Mouse (Mus musculus) MEL-GATA-1-ER (cell line): Measurements from ENCODE around the gene Neurod1.

Experiments
- DNase-seq: peaks from one replicate; pipeline ENCODE4 v3.0.0-alpha.2; 2012; ENCODE audit warnings: low read depth; ENCODE audit errors: extremely low read depth

Neurod1 gene

GRCm38 (mm10) chr2:79456575-79457349, at the start of gene Neurod1, which contains the start of gene Cerkl:
TSS of gene Neurod1 (minus strand) at chr2:79456751.
TSS of gene Cerkl (minus strand) at chr2:79456785.
- no peak for DNase-seq

GRCm38 (mm10) chr2:79498990-79499755, 42.6 kb upstream of the Neurod1 start:
- peak; percentile 42 for DNase-seq

GRCm38 (mm10) chr2:79485127-79485526, 28.6 kb upstream of the Neurod1 start:
- no peak for DNase-seq

- DNase-seq: no peak
Measured at GRCm38 (mm10) chr2:79482511-79482910, 26.0 kb upstream of the Neurod1 start.

- DNase-seq: no peak
Measured at GRCm38 (mm10) chr2:79462411-79462810, 5.9 kb upstream of the Neurod1 start.

GRCm38 (mm10) chr2:79461861-79462260, 5.3 kb upstream of the Neurod1 start:
- DNase-seq: no peak

GRCm38 (mm10) chr2:79460586-79460985, 4.0 kb upstream of the Neurod1 start:
- DNase-seq: no peak

- DNase-seq: no peak
Measured at GRCm38 (mm10) chr2:79460107-79460506, 3.6 kb upstream of the Neurod1 start.

- no peak for DNase-seq
Measured at GRCm38 (mm10) chr2:79459061-79460045, 2.8 kb upstream of the Neurod1 start.

GRCm38 (mm10) chr2:79457932-79458331, 1.4 kb upstream of the Neurod1 start:
- DNase-seq: no peak

GRCm38 (mm10) chr2:79457434-79457833, 883 bp upstream of the Neurod1 start:
- no peak for DNase-seq

GRCm38 (mm10) chr2:79455646-79456045, 905 bp downstream of the Neurod1 start:
- DNase-seq: no peak

GRCm38 (mm10) chr2:79454786-79455446, 1.6 kb downstream of the Neurod1 start:
- no peak for DNase-seq

- DNase-seq: no peak
Measured at GRCm38 (mm10) chr2:79453901-79454781, 2.4 kb downstream of the Neurod1 start.

- no peak for DNase-seq
Measured at GRCm38 (mm10) chr2:79451438-79451837, 5.1 kb downstream of the Neurod1 start.

GRCm38 (mm10) chr2:79450684-79451394, 5.7 kb downstream of the Neurod1 start:
- no peak for DNase-seq

GRCm38 (mm10) chr2:79449371-79449770, 7.2 kb downstream of the Neurod1 start:
- DNase-seq: no peak

GRCm38 (mm10) chr2:79447198-79447597, 9.4 kb downstream of the Neurod1 start:
- peak; percentile 41 for DNase-seq
